Comparison of ENCODE assay signal across 8 mouse cellular contexts in the genomic region with DNA sequence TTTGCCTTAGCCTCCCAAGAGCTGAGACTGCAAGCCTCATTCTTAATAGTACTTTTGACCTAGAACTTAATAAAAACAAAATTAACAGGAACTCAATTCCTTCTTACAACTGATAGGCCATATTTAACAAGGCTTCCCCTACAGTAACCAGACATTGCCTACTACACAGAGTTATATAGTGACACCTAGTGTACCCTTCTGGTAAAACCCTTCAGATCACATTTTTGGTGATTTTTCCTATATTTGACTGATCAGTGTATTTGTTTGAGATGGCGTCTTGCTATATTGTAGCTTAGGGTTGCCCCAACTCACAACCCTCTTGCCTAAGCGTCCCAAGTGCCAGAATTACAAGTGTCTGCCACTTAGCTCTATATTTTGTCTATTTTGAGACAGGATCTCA. TPM values are rescaled to one million over a fixed set of nuclear protein-coding genes. Genes with fewer than 3 reads are reported as not detected.
A peak's percentile ranks its signal among the peaks of the same experiment; 100 is the strongest.
DNase-seq lines count a peak whose midpoint lies in the region; ATAC-seq lines count a peak whose summit lies in the region.

No protein-coding gene starts in this region.

- H3K4me2 ChIP-seq in forebrain, embryonic 13.5 days = no peak overlapping the region
- H3K4me2 ChIP-seq in forebrain, embryonic 11.5 days (ENCODE audit: low read depth, low read length, severe bottlenecking) = no peak overlapping the region
- H3K4me2 ChIP-seq in midbrain, embryonic 13.5 days (replicated peaks) = no peak overlapping the region
- H3K4me2 ChIP-seq in heart, embryonic 11.5 days = no peak overlapping the region

- DNase-seq in forebrain, embryonic 11.5 days (ENCODE audit: low spot score) = no peak
- no peak for DNase-seq in midbrain, embryonic 10.5 days (ENCODE audit: low spot score)
- DNase-seq in hindlimb bud, embryonic 11.5 days (ENCODE audit: extremely low spot score, low read depth, low spot score) = peak; percentile 44
- peak; percentile 73 for DNase-seq in retina, postnatal 1 day
- DNase-seq in thymus, postnatal 36 days = no peak

- H3K9ac ChIP-seq in forebrain, embryonic 13.5 days = no peak overlapping the region
- H3K9ac ChIP-seq in forebrain, embryonic 11.5 days (ENCODE audit: low read length) = no peak overlapping the region
- no peak overlapping the region for H3K9ac ChIP-seq in midbrain, embryonic 13.5 days (replicated peaks)
- no peak overlapping the region for H3K9ac ChIP-seq in heart, embryonic 11.5 days (ENCODE audit: low read depth, low read length)

- no peaks in the 10 kb centered on the region for H3K27me3 ChIP-seq in forebrain, embryonic 13.5 days
- no peaks in the 10 kb centered on the region for H3K27me3 ChIP-seq in forebrain, embryonic 11.5 days (ENCODE audit: control insufficient read depth, insufficient read depth, low read length)
- no peaks in the 10 kb centered on the region for H3K27me3 ChIP-seq in midbrain, embryonic 13.5 days
- no peaks in the 10 kb centered on the region for H3K27me3 ChIP-seq in midbrain, embryonic 10.5 days (ENCODE audit: low read depth, poor library complexity, severe bottlenecking)
- H3K27me3 ChIP-seq in heart, embryonic 11.5 days (ENCODE audit: control insufficient read depth, insufficient read depth, low read length) = no peaks in the 10 kb centered on the region

- H3K36me3 ChIP-seq in forebrain, embryonic 13.5 days (ENCODE audit: poor library complexity, severe bottlenecking) = peaks cover 16% of the 10 kb centered on the region
- H3K36me3 ChIP-seq in forebrain, embryonic 11.5 days (ENCODE audit: control insufficient read depth, insufficient read depth, low read length) = peaks cover 3% of the 10 kb centered on the region; the same call in 1 of the 2 replicates
- peaks cover 14% of the 10 kb centered on the region for H3K36me3 ChIP-seq in midbrain, embryonic 13.5 days
- peaks cover 23% of the 10 kb centered on the region for H3K36me3 ChIP-seq in midbrain, embryonic 10.5 days
- H3K36me3 ChIP-seq in heart, embryonic 11.5 days (ENCODE audit: control insufficient read depth, insufficient read depth, low read length) = peaks cover 12% of the 10 kb centered on the region

- no peaks in the 10 kb centered on the region for H3K4me1 ChIP-seq in forebrain, embryonic 13.5 days
- no peaks in the 10 kb centered on the region for H3K4me1 ChIP-seq in forebrain, embryonic 11.5 days (replicated peaks; ENCODE audit: control insufficient read depth, insufficient read depth, low read length)
- no peaks in the 10 kb centered on the region for H3K4me1 ChIP-seq in midbrain, embryonic 13.5 days (replicated peaks)
- no peaks in the 10 kb centered on the region for H3K4me1 ChIP-seq in midbrain, embryonic 10.5 days
- H3K4me1 ChIP-seq in heart, embryonic 11.5 days (ENCODE audit: control insufficient read depth, insufficient read depth, low read length) = peaks cover 12% of the 10 kb centered on the region

- H3K9me3 ChIP-seq in forebrain, embryonic 13.5 days (replicated peaks) = no peaks in the 10 kb centered on the region
- no peaks in the 10 kb centered on the region for H3K9me3 ChIP-seq in forebrain, embryonic 11.5 days (ENCODE audit: control insufficient read depth, low read length)
- no peaks in the 10 kb centered on the region for H3K9me3 ChIP-seq in midbrain, embryonic 13.5 days
- H3K9me3 ChIP-seq in midbrain, embryonic 10.5 days (replicated peaks) = no peaks in the 10 kb centered on the region
- H3K9me3 ChIP-seq in heart, embryonic 11.5 days (replicated peaks; ENCODE audit: control insufficient read depth, low read length) = no peaks in the 10 kb centered on the region

- WGBS in forebrain, embryonic 13.5 days = 40% methylated on average over 2 of the region's 2 CpGs
- WGBS in forebrain, embryonic 11.5 days = 49% methylated on average over 2 of the region's 2 CpGs
- WGBS in midbrain, embryonic 13.5 days = 43% methylated on average over 2 of the region's 2 CpGs
- 54% methylated on average over 2 of the region's 2 CpGs for WGBS in midbrain, embryonic 10.5 days
- 41% methylated on average over 2 of the region's 2 CpGs for WGBS in heart, embryonic 11.5 days (ENCODE audit: insufficient replicate concordance)

- H3K4me3 ChIP-seq in forebrain, embryonic 13.5 days = no peak overlapping the region
- no peak overlapping the region for H3K4me3 ChIP-seq in forebrain, embryonic 11.5 days (ENCODE audit: low read depth, low read length)
- no peak overlapping the region for H3K4me3 ChIP-seq in midbrain, embryonic 13.5 days (replicated peaks)
- H3K4me3 ChIP-seq in midbrain, embryonic 10.5 days = no peak overlapping the region
- no peak overlapping the region for H3K4me3 ChIP-seq in heart, embryonic 11.5 days (ENCODE audit: low read depth, low read length)

- peak; percentile 42; the same call in 1 of the 2 replicates for ATAC-seq in forebrain, embryonic 13.5 days
- ATAC-seq in forebrain, embryonic 11.5 days (replicated peaks; ENCODE audit: low FRiP score) = no peak
- ATAC-seq in midbrain, embryonic 13.5 days = 0 out of 2 replicates have a peak, but pooled peaks have one; percentile 45
- no peak for ATAC-seq in heart, embryonic 11.5 days (replicated peaks; ENCODE audit: insufficient number of reproducible peaks, low FRiP score, low TSS enrichment)

- no peak overlapping the region for H3K27ac ChIP-seq in forebrain, embryonic 13.5 days
- H3K27ac ChIP-seq in forebrain, embryonic 11.5 days (ENCODE audit: low read depth, low read length) = no peak overlapping the region
- H3K27ac ChIP-seq in midbrain, embryonic 13.5 days = no peak overlapping the region
- no peak overlapping the region for H3K27ac ChIP-seq in midbrain, embryonic 10.5 days (replicated peaks)
- H3K27ac ChIP-seq in heart, embryonic 11.5 days (ENCODE audit: low read depth, low read length) = no peak overlapping the region

RNA-seq across cellular contexts. Expression of gene Slc25a3, which starts 17.7 kb away (rescaled TPM):
- polyA plus RNA-seq in forebrain, embryonic 13.5 days (2015; fragmentation: Nextera tagmentation; extraction: Ambion mirVana) = 439 and 465 TPM in 2 replicates
- 399 and 404 TPM in 2 replicates for polyA plus RNA-seq in forebrain, embryonic 11.5 days (2014; fragmentation: Nextera tagmentation; extraction: Ambion mirVana)
- 469 and 478 TPM in 2 replicates for polyA plus RNA-seq in midbrain, embryonic 13.5 days (2015; fragmentation: Nextera tagmentation; extraction: Ambion mirVana)
- polyA plus RNA-seq in midbrain, embryonic 10.5 days (2016; fragmentation: Nextera tagmentation; extraction: Ambion mirVana) = 384 and 388 TPM in 2 replicates
- 838 and 861 TPM in 2 replicates for polyA plus RNA-seq in heart, embryonic 11.5 days (2014; fragmentation: Nextera tagmentation; extraction: Ambion mirVana)

RNA-seq across cellular contexts. Expression of gene Tmpo, which starts 39.6 kb away (rescaled TPM):
- 250 and 265 TPM in 2 replicates for polyA plus RNA-seq in forebrain, embryonic 13.5 days (2015; fragmentation: Nextera tagmentation; extraction: Ambion mirVana)
- polyA plus RNA-seq in forebrain, embryonic 11.5 days (2014; fragmentation: Nextera tagmentation; extraction: Ambion mirVana) = 433 and 456 TPM in 2 replicates
- 165 and 175 TPM in 2 replicates for polyA plus RNA-seq in midbrain, embryonic 13.5 days (2015; fragmentation: Nextera tagmentation; extraction: Ambion mirVana)
- polyA plus RNA-seq in midbrain, embryonic 10.5 days (2016; fragmentation: Nextera tagmentation; extraction: Ambion mirVana) = 272 and 275 TPM in 2 replicates
- 162 and 170 TPM in 2 replicates for polyA plus RNA-seq in heart, embryonic 11.5 days (2014; fragmentation: Nextera tagmentation; extraction: Ambion mirVana)

RNA-seq across cellular contexts. Expression of gene Ikbip, which starts 58.8 kb away (rescaled TPM):
- polyA plus RNA-seq in forebrain, embryonic 13.5 days (2015; fragmentation: Nextera tagmentation; extraction: Ambion mirVana) = 13.0 and 14.7 TPM in 2 replicates
- polyA plus RNA-seq in forebrain, embryonic 11.5 days (2014; fragmentation: Nextera tagmentation; extraction: Ambion mirVana) = 19.8 and 22.7 TPM in 2 replicates
- 15.9 and 18.7 TPM in 2 replicates for polyA plus RNA-seq in midbrain, embryonic 13.5 days (2015; fragmentation: Nextera tagmentation; extraction: Ambion mirVana)
- polyA plus RNA-seq in midbrain, embryonic 10.5 days (2016; fragmentation: Nextera tagmentation; extraction: Ambion mirVana) = 20.9 and 23.0 TPM in 2 replicates
- 46.1 and 48.2 TPM in 2 replicates for polyA plus RNA-seq in heart, embryonic 11.5 days (2014; fragmentation: Nextera tagmentation; extraction: Ambion mirVana)

RNA-seq across cellular contexts. Expression of gene Apaf1, which starts 59.0 kb away (rescaled TPM):
- 19.8 and 20.2 TPM in 2 replicates for polyA plus RNA-seq in forebrain, embryonic 13.5 days (2015; fragmentation: Nextera tagmentation; extraction: Ambion mirVana)
- 29.4 and 30.2 TPM in 2 replicates for polyA plus RNA-seq in forebrain, embryonic 11.5 days (2014; fragmentation: Nextera tagmentation; extraction: Ambion mirVana)
- polyA plus RNA-seq in midbrain, embryonic 13.5 days (2015; fragmentation: Nextera tagmentation; extraction: Ambion mirVana) = 17.3 and 20.1 TPM in 2 replicates
- 18.1 and 21.5 TPM in 2 replicates for polyA plus RNA-seq in midbrain, embryonic 10.5 days (2016; fragmentation: Nextera tagmentation; extraction: Ambion mirVana)
- polyA plus RNA-seq in heart, embryonic 11.5 days (2014; fragmentation: Nextera tagmentation; extraction: Ambion mirVana) = 17.3 and 19.3 TPM in 2 replicates

Comparison
In these comparisons a context has a peak if more than half of its experiments do, and no peak if none do; other contexts are left out.
1. ATAC-seq: peak in forebrain, embryonic 13.5 days (single experiment) and midbrain, embryonic 13.5 days (single experiment); none in forebrain, embryonic 11.5 days (single experiment) and heart, embryonic 11.5 days (single experiment).
2. DNase-seq: peak in hindlimb bud, embryonic 11.5 days (single experiment) and retina, postnatal 1 day (single experiment); none in forebrain, embryonic 11.5 days (single experiment), midbrain, embryonic 10.5 days (single experiment) and thymus, postnatal 36 days (0 of 2).